Mouse (Mus musculus): Measurements from ENCODE around the gene Cacng5.

Cacng5 gene

DNA sequence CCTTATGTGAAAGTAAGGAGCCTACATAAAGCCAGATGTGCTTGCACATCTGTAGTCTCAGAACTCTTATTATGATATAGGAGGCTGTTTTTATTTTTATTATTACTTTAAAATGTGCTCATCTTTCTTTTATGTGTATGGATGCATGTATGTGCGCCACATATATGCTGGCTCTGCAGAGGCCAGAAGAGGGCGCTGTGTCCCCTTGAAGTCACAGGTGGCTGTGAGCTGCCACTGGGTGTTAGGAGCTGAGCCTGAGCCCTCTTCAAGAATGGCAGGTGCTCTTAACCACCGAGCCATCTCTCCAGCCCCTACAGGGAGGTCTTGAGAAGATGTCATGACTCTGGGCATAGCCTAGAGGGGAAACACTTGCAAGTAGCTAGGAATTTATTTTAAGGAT, 23.5 kb downstream of the Cacng5 start:
- in situ Hi-C loops (cut with MboI; ENCODE audit: unreplicated experiment in 2 of 2): no loop called here

DNA sequence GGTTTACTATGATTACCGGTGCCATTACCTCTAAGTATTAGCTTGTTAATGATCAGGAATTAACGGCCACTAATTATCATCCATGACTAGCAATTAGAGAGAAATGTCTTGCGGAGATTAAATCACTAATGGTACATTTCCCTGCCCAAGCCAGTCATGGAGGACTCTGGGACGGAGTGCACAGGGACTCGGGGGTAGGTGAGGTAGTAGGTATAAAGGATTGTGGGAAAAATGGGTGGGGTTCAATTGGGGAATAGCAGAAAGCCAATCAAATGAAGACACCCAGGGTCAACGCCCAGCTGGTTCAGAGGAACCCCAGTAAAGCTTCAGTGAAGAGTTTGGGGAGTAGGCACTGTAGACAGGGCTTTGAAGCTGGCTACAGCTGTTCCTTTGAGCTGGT, 27.5 kb downstream of the Cacng5 start:
- in situ Hi-C loops (cut with MboI; ENCODE audit: unreplicated experiment in 2 of 2): no loop called here

DNA sequence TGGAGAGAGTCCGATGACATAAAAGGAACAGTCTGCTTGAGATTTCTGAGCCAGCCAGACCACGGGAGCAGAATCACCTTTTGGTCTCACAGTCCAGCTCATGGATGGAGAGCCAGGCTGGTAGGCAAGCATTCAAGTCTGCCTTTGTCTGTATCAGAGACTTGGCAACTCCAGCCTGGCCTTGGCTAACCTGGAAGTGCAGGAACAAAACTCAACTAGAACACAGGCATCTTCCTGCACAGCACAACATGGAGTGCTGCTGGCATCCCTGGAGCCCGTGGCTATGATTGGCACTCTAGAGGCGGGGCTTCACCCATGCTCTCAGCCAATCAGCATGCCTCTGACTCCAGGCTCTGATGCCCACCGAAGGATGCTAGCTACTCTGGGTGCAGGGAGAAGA, 38.0 kb downstream of the Cacng5 start:
- in situ Hi-C loops (cut with MboI; ENCODE audit: unreplicated experiment in 2 of 2): no loop called here

DNA sequence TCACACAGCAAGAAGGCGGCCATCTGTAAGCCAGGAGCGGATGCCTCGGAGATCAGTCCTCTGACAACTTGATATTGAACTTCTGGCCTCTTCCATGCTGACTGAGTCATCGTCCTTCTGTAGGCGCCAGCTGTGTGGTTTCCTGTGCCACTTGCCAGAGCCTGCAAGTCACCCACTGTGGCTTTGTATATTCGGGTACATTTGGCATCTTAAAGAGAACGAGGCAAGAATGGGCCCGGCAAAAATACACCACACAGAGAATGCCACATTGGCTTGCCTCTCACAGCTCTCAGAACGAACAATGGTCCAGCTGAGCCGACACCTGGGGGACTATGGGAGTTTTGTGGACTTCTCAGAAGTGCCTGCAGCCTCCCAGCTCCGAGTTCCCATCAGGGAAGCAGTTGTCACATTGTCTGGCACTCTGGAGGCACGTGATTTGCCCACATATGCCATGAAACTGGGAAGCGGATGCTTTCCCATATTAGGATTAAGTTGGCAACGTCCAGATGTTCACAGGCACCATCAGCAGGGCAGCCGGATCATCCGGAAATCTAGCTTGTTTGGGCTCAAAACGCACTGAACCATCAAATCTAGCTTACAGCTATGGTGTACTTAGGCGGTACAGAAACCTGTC, 38.9 kb downstream of the Cacng5 start:
- in situ Hi-C loops (cut with MboI; ENCODE audit: unreplicated experiment in 2 of 2): no loop called here

DNA sequence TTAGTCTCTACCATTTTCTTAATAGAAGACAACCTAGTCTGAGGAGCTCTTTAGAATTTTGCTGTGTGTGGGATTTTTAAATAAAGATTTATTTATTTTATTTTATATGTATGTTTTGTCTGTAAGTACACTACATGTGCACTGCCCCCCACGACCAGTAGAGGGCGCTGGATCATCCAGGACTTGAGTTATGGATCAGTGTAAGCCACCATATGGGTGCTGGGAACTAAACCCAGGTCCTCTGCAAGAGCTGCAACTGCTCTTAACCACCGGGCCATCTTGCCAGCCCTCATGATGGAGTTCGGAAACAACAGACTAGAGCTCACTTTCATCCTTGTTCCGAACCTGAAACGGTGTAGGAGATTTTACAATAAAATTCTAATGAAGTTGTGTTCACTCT, 42.1 kb downstream of the Cacng5 start:
- in situ Hi-C loops (cut with MboI; ENCODE audit: unreplicated experiment in 2 of 2): loop anchor here (5.0 to 25.0 kb wide), 4 partner anchors 550 to 1990 kb away; partner anchors contain the start of gene Wipi1 (in 2 of the 2)

DNA sequence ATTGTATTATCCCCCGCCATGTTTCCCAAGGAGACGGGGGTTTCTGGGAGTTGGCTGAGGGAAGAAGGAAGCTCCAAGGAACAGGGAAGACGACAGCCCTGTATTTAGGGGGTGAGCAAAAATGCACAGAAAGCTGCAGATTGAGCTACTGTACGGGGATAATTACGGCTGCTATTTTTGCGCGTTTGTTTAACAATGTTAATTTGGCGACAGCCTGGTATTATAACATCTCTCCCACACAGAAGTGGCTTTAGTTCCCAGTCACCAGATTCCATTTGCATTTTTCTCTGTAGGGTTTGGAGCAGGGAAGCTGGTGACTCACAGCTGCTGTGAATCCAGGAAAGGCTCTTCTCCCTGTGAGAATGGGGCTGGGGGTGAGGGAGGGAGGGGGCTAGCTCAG, 47.3 kb downstream of the Cacng5 start:
- in situ Hi-C loops (cut with MboI; ENCODE audit: unreplicated experiment in 2 of 2): loop anchor here (5.0 to 25.0 kb wide), 4 partner anchors 550 to 1995 kb away; partner anchors contain the start of gene Wipi1 (in 2 of the 2)

DNA sequence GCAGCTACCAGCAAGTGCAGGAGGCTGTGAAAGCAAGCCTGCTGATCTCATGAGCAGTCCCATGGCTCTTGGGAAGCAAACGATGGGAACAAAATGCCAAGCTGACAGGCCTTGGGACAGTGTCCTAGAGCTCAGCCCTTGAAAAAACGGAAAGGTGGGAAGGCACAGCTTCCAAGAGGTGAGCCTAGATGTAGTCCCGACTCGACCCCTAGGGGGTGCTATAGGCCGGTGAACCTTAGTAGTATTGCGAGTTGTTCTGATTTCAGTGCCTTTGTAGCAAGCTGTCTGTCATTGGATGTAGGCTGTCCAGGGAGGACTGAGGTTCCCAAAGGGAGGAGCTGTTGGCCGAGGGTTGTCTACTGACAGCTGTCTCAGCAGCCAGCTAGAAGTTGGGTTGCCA, 49.7 kb downstream of the Cacng5 start:
- in situ Hi-C loops (cut with MboI; ENCODE audit: unreplicated experiment in 2 of 2): loop anchor here (5.0 to 25.0 kb wide), 4 partner anchors 552 to 1997 kb away; partner anchors contain the start of gene Wipi1 (in 2 of the 2)

DNA sequence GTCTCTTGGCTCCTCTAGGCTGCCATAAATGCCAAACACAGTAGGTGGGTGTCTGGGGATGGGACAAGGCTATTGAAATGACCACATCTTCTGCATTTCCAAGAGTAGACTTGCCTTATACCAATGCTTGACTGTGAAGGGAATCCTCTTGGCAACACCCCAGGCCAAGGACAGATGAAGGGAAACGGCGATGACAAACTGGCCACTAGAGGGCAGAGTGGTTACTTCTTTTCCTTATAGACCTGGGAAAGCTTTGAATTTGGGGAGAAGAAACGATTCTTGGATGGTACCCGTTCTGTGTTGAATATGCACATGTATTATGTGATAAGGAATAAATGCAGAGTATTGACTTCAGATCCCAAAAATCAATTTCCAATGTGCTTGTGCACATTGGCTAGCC, 50.8 kb downstream of the Cacng5 start:
- in situ Hi-C loops (cut with MboI; ENCODE audit: unreplicated experiment in 2 of 2): loop anchor here (5.0 to 25.0 kb wide), 4 partner anchors 128 to 1998 kb away; partner anchors contain the start of gene Wipi1 (in 2 of the 2)

DNA sequence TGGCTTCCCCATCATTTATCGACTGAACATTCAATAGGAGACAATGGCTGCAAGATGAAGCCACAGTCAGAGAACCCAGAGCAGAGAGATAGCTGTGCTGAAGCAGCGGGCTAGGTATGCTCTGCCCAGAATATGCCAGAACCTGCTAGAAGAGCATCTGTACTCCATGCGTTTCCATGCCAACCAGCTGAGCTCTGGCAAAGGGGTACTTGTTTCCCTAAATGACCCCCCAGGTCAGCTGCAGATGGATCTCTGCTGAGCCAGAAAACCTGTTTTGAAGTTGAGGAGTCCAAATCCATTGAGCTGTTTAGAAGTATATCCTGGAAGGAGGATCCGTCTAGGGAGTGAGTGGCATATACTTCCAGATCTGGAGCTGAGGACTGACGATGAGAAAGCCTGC, 53.1 kb downstream of the Cacng5 start:
- in situ Hi-C loops (cut with MboI; ENCODE audit: unreplicated experiment in 2 of 2): loop anchor here (5.0 to 25.0 kb wide), 4 partner anchors 131 to 2001 kb away; partner anchors contain the start of gene Wipi1 (in 2 of the 2)

DNA sequence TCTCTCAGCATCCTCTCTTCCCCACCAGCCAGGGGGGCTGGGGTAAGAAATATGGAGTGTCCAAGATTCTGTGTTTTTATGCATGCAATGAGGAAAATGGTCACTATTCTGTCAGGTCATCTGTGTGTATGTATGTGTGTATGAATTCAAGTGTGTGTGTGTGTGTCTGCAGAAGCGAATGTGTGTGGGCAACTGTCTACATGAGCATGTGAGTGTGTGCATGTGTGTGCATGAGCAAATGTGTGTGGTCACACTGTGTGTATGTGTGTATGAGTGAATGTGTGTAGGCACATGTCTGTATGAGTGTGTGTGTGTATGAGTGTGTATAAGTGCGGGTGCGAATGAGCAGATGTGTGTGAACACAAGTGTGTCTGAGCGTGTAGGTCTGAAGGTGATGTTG, 55.0 kb downstream of the Cacng5 start:
- in situ Hi-C loops (cut with MboI; ENCODE audit: unreplicated experiment in 2 of 2): loop anchor here (5.0 to 25.0 kb wide), 5 partner anchors 132 to 2002 kb away; partner anchors contain the start of gene Wipi1 (in 2 of the 2)

DNA sequence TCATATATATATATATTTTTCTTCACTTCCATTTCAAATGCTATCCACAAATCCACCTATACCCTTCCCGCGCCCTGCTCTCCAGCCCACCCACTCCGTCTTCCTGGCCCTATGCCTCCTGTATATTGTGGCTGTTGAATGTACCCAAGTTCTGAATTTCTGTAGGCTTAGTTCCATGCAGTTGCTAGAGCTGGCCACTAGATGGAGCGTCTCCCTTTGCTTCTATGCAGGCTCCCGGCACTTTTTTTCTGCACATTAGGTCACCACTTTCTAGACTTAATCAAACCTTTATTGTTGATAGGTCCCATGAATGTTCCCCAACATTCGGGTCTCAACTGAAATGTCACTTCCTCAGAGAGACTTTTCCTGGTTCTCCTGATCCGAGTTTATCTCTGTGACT, 55.6 kb downstream of the Cacng5 start:
- in situ Hi-C loops (cut with MboI; ENCODE audit: unreplicated experiment in 2 of 2): loop anchor here (5.0 to 25.0 kb wide), 5 partner anchors 133 to 2003 kb away; partner anchors contain the start of gene Wipi1 (in 2 of the 2)

DNA sequence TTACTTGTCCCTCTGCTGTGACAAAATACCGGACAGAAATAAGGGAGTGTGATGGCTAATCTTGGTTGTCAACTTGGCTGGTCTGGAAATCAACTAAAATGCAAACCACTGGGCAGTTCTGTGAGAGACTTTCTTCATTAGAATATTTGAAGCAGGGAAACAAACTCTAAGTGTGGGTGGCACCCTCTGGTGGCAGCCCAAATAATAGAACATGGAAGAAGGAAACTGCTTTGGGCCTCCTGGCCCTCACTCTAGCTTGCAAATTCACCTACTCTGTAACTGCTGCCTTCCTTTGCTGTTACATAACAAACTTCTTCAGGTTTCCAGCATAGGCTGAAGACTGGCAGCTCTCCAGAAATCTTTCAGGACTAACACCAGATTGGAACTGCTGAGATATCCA, 61.8 kb downstream of the Cacng5 start:
- in situ Hi-C loops (cut with MboI; ENCODE audit: unreplicated experiment in 2 of 2): loop anchor here (25.0 kb wide), 3 partner anchors 1334 to 2009 kb away; partner anchors contain the start of gene Wipi1 (in 2 of the 2)

DNA sequence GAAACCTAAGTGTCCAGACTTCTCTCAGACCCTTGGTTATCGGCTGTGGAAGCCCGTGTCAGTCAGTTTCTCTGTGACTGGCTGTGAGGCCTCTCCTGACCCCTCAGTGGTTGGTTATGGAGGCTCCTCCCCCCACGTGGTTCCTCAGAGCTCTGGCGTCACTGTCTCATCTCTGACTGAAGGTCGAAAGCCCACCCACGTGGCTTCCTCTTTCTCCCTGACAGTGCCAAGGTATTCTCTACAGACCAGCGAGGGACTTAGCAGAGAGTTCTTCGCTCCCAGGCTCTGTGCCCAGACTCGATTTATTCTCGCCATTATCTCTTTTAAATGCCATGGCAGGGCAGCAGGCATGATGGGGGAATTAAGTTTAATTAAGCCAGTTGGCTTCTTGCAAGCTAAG, 65.2 kb downstream of the Cacng5 start:
- in situ Hi-C loops (cut with MboI; ENCODE audit: unreplicated experiment in 2 of 2): loop anchor here (25.0 kb wide), 3 partner anchors 1338 to 2013 kb away; partner anchors contain the start of gene Wipi1 (in 2 of the 2)

DNA sequence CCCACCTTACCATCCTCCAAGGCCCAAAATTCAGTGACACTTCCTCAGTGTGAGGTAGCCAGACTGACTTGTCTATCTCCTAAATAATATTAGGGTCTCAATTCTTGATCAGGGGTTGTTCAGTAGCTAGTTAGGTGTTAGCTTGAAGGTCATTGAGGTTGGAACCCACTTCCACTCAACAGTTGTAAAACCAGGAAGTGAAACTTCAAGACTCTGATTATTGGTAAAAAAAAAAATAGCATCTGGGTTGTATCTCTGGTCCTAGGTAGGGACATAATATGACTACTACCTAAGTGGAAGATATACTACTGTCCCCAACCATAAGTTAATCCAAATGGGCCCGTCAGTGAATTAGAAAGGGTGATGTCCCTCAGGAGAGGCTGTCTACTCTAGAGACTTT, 70.7 kb downstream of the Cacng5 start:
- in situ Hi-C loops (cut with MboI; ENCODE audit: unreplicated experiment in 2 of 2): no loop called here

DNA sequence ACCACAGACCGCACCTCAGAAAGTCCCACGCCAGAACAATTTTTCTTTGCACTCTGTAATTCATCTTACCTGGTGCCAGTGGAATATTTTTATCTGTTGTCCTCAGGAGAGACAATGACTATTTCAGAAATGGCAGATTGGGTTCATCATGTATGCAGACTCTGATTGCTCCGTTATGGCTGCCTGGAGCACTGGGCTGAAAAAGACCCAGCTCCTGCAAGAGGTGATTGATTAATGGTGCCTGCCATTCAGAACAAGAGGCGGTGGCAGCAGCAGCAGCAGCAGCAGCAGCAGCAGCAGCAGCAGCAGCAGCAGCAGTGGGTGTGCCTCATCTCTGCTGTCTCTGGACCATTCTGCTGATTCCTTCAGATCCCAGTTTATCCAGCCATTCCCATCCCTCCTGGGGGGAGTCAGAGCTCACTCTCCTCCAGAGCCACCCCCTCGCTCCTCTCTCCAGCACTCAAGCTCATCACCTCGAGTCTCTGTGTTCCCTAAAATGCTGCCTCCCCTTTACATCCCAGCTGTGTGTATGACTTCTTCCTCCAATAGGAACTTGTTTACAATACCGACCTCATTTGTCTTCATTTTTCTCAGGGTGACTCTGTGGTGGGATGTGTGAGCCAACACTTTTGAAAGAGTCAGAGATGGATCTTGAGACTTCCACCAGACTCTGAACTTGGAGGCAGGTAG, 81.4 kb downstream of the Cacng5 start:
- in situ Hi-C loops (cut with MboI; ENCODE audit: unreplicated experiment in 2 of 2): no loop called here

All from v-Abl transformed pro-B cells (cell line).